Mouse (Mus musculus): ENCODE results near the gene Abl2.

GRCm38 (mm10) chr1:156652189-156652822 lies 93.7 kb downstream of the Abl2 start:
- TF ChIP-seq CTCF (IDR thresholded peaks at IDR 0.05; ENCODE audit: low read depth, low read length) (no peak), GATA1 (IDR thresholded peaks at IDR 0.05; ENCODE audit: borderline replicate concordance, low read length) (no peak)

Data from G1E (cell line).